Mouse (Mus musculus): ENCODE measurements around the gene Iqcf4. TPM values are rescaled to one million over a fixed set of nuclear protein-coding genes. Genes with fewer than 3 reads are reported as not detected.

Iqcf4 gene
- total and polyA plus RNA-seq, 3 experiments: not detected

DNA sequence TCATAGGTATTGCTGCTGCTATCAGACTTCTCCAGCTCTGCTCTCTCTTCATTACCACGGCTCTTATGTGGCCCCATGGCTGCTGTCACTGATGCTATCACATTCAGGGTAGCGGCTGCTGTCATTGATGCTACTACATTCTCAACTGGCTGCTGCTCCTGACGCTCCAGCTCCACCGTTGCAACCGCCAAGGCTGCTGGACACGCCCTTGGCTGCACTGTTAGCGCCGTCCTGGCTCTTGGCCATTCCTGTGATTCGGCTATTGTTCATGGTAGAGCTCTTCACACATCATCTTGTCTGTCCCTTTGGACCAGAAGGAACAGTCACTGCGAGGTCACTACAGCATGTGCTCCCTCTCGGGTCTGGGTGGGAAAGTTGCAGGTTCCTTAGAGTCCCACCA, 8.5 kb downstream of the Iqcf4 start:
- H3K27ac ChIP-seq (ENCODE audit: insufficient read depth, low read depth): no peak overlapping the region
- H3K4me3 ChIP-seq (replicated peaks in 1 of 3; ENCODE audit: low read depth in 2 of 3, low read length in 2 of 3, poor library complexity in 1 of 3): no peak overlapping the region
- no peak overlapping the region for H3K4me2 ChIP-seq (ENCODE audit: insufficient read depth, low read depth, poor library complexity, severe bottlenecking)
- no peak for DNase-seq (ENCODE audit: extremely low read depth)
- H3K9ac ChIP-seq (ENCODE audit: insufficient read depth, low read depth): no peak overlapping the region
- no peaks in the 10 kb centered on the region for H3K9me3 ChIP-seq (replicated peaks; ENCODE audit: low read length)
- no peak for TF ChIP-seq ZC3H11A (IDR thresholded peaks at IDR 0.05; ENCODE audit: low read depth, low read length)
- no peak for TF ChIP-seq POLR2AphosphoS2 (IDR thresholded peaks at IDR 0.05; ENCODE audit: low read depth, low read length)
- no peak for TF ChIP-seq EP300 (IDR thresholded peaks at IDR 0.05; ENCODE audit: low read length)
- no peak for TF ChIP-seq NELFE (IDR thresholded peaks at IDR 0.05; ENCODE audit: low read depth, low read length)
- TF ChIP-seq E2F4 (IDR thresholded peaks at IDR 0.05; ENCODE audit: insufficient replicate concordance, low read depth, low read length): no peak
- no peak for TF ChIP-seq BHLHE40 (IDR thresholded peaks at IDR 0.05; ENCODE audit: low read depth, low read length)
- TF ChIP-seq MAFK (IDR thresholded peaks at IDR 0.05; ENCODE audit: insufficient replicate concordance, low read length): no peak
- no peak for TF ChIP-seq MAX (IDR thresholded peaks at IDR 0.05; ENCODE audit: low read length)
- no peak for TF ChIP-seq RCOR1 (conservative IDR thresholded peaks at IDR 0.05; ENCODE audit: low read depth, low read length)
- no peak for TF ChIP-seq TCF12 (IDR thresholded peaks at IDR 0.05; ENCODE audit: low read depth, low read length)
- no peak for TF ChIP-seq IRF4 (IDR thresholded peaks at IDR 0.05; ENCODE audit: low read depth, low read length)
- no peak for TF ChIP-seq SMC3 (IDR thresholded peaks at IDR 0.05; ENCODE audit: low read depth, low read length)
- TF ChIP-seq GABPA (IDR thresholded peaks at IDR 0.05; ENCODE audit: insufficient replicate concordance, low read depth, low read length): no peak
- no peak for TF ChIP-seq SIN3A (IDR thresholded peaks at IDR 0.05; ENCODE audit: low read length)
- TF ChIP-seq UBTF (IDR thresholded peaks at IDR 0.05; ENCODE audit: low read depth, low read length): no peak
- no peak for TF ChIP-seq ZNF384 (IDR thresholded peaks at IDR 0.05; ENCODE audit: low read depth, low read length)
- no peaks in the 10 kb centered on the region for H3K79me2 ChIP-seq (replicated peaks; ENCODE audit: control insufficient read depth, extremely low read depth, insufficient read depth, poor library complexity, severe bottlenecking)
- H3K27me3 ChIP-seq (replicated peaks): peaks cover 11% of the 10 kb centered on the region
- peaks cover 8 to 26% of the 10 kb centered on the region in 2 experiments for H3K4me1 ChIP-seq (ENCODE audit: control insufficient read depth in 1 of 2, insufficient read depth in 2 of 2)
- in situ Hi-C loops (cut with MboI; ENCODE audit: low pct_ligation_motif_present, low pct_unique_long_range_greater_than_20kb, low sequenced_read_pairs) (no loop called here), dilution Hi-C loops (cut with MboI; ENCODE audit: extremely low pct_ligation_motif_present, extremely low pct_unique_long_range_greater_than_20kb, low sequenced_read_pairs) (no loop called here)
- H3K36me3 ChIP-seq (replicated peaks in 1 of 2; ENCODE audit: control insufficient read depth in 1 of 2, insufficient read depth in 1 of 2, low read length in 1 of 2): no peaks in the 10 kb centered on the region

DNA sequence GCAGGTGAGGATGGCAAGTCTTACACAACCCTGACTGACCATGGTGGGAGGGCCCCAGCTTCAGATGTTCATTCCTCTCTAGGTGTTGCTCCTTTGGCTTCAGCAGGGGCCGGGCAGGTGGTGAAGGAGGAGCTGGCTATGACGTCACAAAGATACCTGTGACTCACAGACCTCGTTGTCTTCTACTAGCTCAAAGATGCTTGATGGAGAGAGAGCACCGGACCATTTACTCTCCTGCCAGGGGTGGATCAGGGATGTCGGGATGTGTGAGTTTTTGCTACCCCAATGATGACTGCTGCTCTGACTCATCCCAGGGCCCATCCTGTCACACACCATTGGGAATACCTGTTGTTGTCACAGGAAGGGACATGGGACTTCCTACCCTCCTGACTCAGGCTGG, 9.3 kb downstream of the Iqcf4 start, which contains the start of gene Iqcf3:
Gene Iqcf3, minus strand, starts transcription at position 101 of the 400 bp plus-strand sequence.
- in situ Hi-C loops (cut with MboI; ENCODE audit: low pct_ligation_motif_present, low pct_unique_long_range_greater_than_20kb, low sequenced_read_pairs): no loop called here
- Histone ChIP-seq H3K4me3 (replicated peaks in 1 of 3; ENCODE audit: low read depth in 2 of 3, low read length in 2 of 3, poor library complexity in 1 of 3) (no peak within 1 kb of the TSS), H3K79me2 (replicated peaks; ENCODE audit: control insufficient read depth, extremely low read depth, insufficient read depth, poor library complexity, severe bottlenecking) (no peaks in the 10 kb centered on the region), H3K9me3 (replicated peaks; ENCODE audit: low read length) (no peaks in the 10 kb centered on the region), H3K9ac (ENCODE audit: insufficient read depth, low read depth) (no peak within 1 kb of the TSS), H3K27me3 (replicated peaks) (peaks cover 11% of the 10 kb centered on the region), H3K4me1 (ENCODE audit: control insufficient read depth in 1 of 2, insufficient read depth in 2 of 2) (peaks cover 6 to 26% of the 10 kb centered on the region in 2 experiments), H3K36me3 (replicated peaks in 1 of 2; ENCODE audit: control insufficient read depth in 1 of 2, insufficient read depth in 1 of 2, low read length in 1 of 2) (no peaks in the 10 kb centered on the region), H3K27ac (ENCODE audit: insufficient read depth, low read depth) (no peak within 1 kb of the TSS), H3K4me2 (ENCODE audit: insufficient read depth, low read depth, poor library complexity, severe bottlenecking) (no peak within 1 kb of the TSS)
- DNase-seq (ENCODE audit: extremely low read depth): no peak
- TF ChIP-seq UBTF (IDR thresholded peaks at IDR 0.05; ENCODE audit: low read depth, low read length) (no peak), NELFE (IDR thresholded peaks at IDR 0.05; ENCODE audit: low read depth, low read length) (no peak), JUND (conservative IDR thresholded peaks at IDR 0.05; ENCODE audit: low read depth, low read length) (no peak), MAZ (IDR thresholded peaks at IDR 0.05; ENCODE audit: low read depth, low read length) (no peak), RAD21 (IDR thresholded peaks at IDR 0.05; ENCODE audit: low read depth, low read length) (no peak), RCOR1 (conservative IDR thresholded peaks at IDR 0.05; ENCODE audit: low read depth, low read length) (no peak), SIN3A (IDR thresholded peaks at IDR 0.05; ENCODE audit: low read length) (no peak), MYC (IDR thresholded peaks at IDR 0.05; ENCODE audit: low read depth, low read length) (no peak), USF2 (conservative IDR thresholded peaks at IDR 0.05; ENCODE audit: low read depth, low read length) (no peak), IRF4 (IDR thresholded peaks at IDR 0.05; ENCODE audit: low read depth, low read length) (no peak), POLR2A (IDR thresholded peaks at IDR 0.05; ENCODE audit: low read depth, low read length) (no peak), GABPA (IDR thresholded peaks at IDR 0.05; ENCODE audit: insufficient replicate concordance, low read depth, low read length) (no peak), MXI1 (IDR thresholded peaks at IDR 0.05; ENCODE audit: low read depth, low read length) (no peak), TBP (conservative IDR thresholded peaks at IDR 0.05; ENCODE audit: low read depth, low read length) (no peak), KAT2A (IDR thresholded peaks at IDR 0.05; ENCODE audit: insufficient replicate concordance, low read length) (no peak), USF1 (IDR thresholded peaks at IDR 0.05; ENCODE audit: low read depth, low read length) (no peak), SMC3 (IDR thresholded peaks at IDR 0.05; ENCODE audit: low read depth, low read length) (no peak)
- dilution Hi-C loops (cut with MboI; ENCODE audit: extremely low pct_ligation_motif_present, extremely low pct_unique_long_range_greater_than_20kb, low sequenced_read_pairs): no loop called here
